Mouse (Mus musculus) hindbrain, postnatal 0 days (tissue): ENCODE results near the gene Ctnnd1. TPM values are rescaled to one million over a fixed set of nuclear protein-coding genes. Genes with fewer than 3 reads are reported as not detected.
A peak's percentile ranks its signal among the peaks of the same experiment; 100 is the strongest.

ENCODE experiments used
- ATAC-seq: fragments of 200-750 bp; cut with Nextera tagmentation; 2 replicates; pipeline ENCODE4 v1.8.0; 2017; ENCODE audit warnings: mild to moderate bottlenecking, moderate TSS enrichment, moderate library complexity
- DNase-seq: peaks from one replicate; pipeline ENCODE4 v3.0.0-alpha.2; 2015; ENCODE audit warnings: low spot score
- H3K27ac ChIP-seq: fragments of 300-500 bp; sonication (generic); 2 replicates; pipeline ENCODE4 v1.5.1; 2014; ENCODE audit warnings: mild to moderate bottlenecking
- H3K27me3 ChIP-seq: fragments of 300-500 bp; sonication (generic); 2 replicates; pipeline ENCODE4 v1.6.1; 2014; ENCODE audit warnings: low read length, mixed read lengths; ENCODE audit not compliant: insufficient read depth
- H3K36me3 ChIP-seq: fragments of 300-500 bp; sonication (generic); 2 replicates; pipeline ENCODE4 v1.6.1; 2014; ENCODE audit warnings: low read length, mixed read lengths; ENCODE audit not compliant: insufficient read depth
- H3K4me1 ChIP-seq: fragments of 300-500 bp; sonication (generic); 2 replicates; pipeline ENCODE4 v1.6.1; 2014; ENCODE audit warnings: antibody characterized with exemption, low read length, mixed read lengths; ENCODE audit not compliant: insufficient read depth
- H3K4me2 ChIP-seq: fragments of 300-500 bp; sonication (generic); 2 replicates; pipeline ENCODE4 v1.6.1; 2014; ENCODE audit warnings: low read depth, mild to moderate bottlenecking, low read length, moderate library complexity, mixed read lengths
- H3K4me3 ChIP-seq: fragments of 300-500 bp; sonication (generic); 2 replicates; pipeline ENCODE4 v1.5.1; 2014; ENCODE audit warnings: low read length
- H3K9ac ChIP-seq: fragments of 300-500 bp; sonication (generic); replicated peaks from 2 replicates; pipeline ENCODE4 v1.6.1; 2014; ENCODE audit warnings: mild to moderate bottlenecking, low read length, moderate library complexity, mixed read lengths
- H3K9me3 ChIP-seq: fragments of 300-500 bp; sonication (generic); 2 replicates; pipeline ENCODE4 v1.6.1; 2016; ENCODE audit warnings: low read length, mixed read lengths
- CTCF ChIP-seq: IDR thresholded peaks from 2 replicates; pipeline ENCODE4 v1.5.1; 2016; ENCODE audit warnings: antibody characterized with exemption, control low read depth, low read depth
- WGBS: fragments of 180-500 bp; shearing (Covaris S2); extraction: QIAGEN DNeasy Blood & Tissue Kit; methylation state at CpG from one replicate; pipeline ENCODE4 v1.1.7; 2014; 5-methylcytosine and 5-hydroxymethylcytosine counted together
- polyA plus RNA-seq: library from polyadenylated mRNA; unstranded; fragments of >200 nt; fragmentation: Nextera tagmentation; extraction: Ambion mirVana; gene quantifications from 2 replicates; pipeline ENCODE4 v1.2.1, GENCODE M21; 2015
- total RNA-seq: library from RNA; depleted of rRNA; stranded (reverse); fragments of >200 nt; gene quantifications from 2 replicates; pipeline ENCODE4 v1.2.3, GENCODE M21; 2014; rRNA removed

The Ctnnd1 gene
- total and polyA plus RNA-seq, 2 experiments from 2014 or later, result 15.8 to 75.7 TPM

GRCm38 (mm10) chr2:84582286-84582685 is 68.3 kb downstream of the Ctnnd1 start:
- WGBS, result 87% methylated on average over 5 of the region's 5 CpGs
- Histone ChIP-seq H3K9me3 (no peaks in the 10 kb centered on the region), H3K4me1 (no peaks in the 10 kb centered on the region), H3K36me3 (no peaks in the 10 kb centered on the region), H3K4me2 (no peak overlapping the region), H3K27ac (no peak overlapping the region), H3K4me3 (no peak overlapping the region), H3K9ac (no peak overlapping the region), H3K27me3 (no peaks in the 10 kb centered on the region)
- DNase-seq (no peak), ATAC-seq (no peak)
- TF ChIP-seq CTCF, result no peak

GRCm38 (mm10) chr2:84581208-84581607 is 69.4 kb downstream of the Ctnnd1 start:
- Histone ChIP-seq H3K27ac (no peak overlapping the region), H3K4me3 (no peak overlapping the region), H3K27me3 (no peaks in the 10 kb centered on the region), H3K36me3 (no peaks in the 10 kb centered on the region), H3K4me1 (no peaks in the 10 kb centered on the region), H3K9ac (no peak overlapping the region), H3K4me2 (no peak overlapping the region), H3K9me3 (no peaks in the 10 kb centered on the region)
- WGBS, result 94% methylated on average over 2 of the region's 3 CpGs
- peak; percentile 34 for TF ChIP-seq CTCF
- ATAC-seq (no peak), DNase-seq (no peak)

- Histone ChIP-seq H3K9ac (no peak overlapping the region), H3K27me3 (no peaks in the 10 kb centered on the region), H3K4me2 (no peak overlapping the region), H3K27ac (no peak overlapping the region), H3K9me3 (no peaks in the 10 kb centered on the region), H3K36me3 (no peaks in the 10 kb centered on the region), H3K4me1 (no peaks in the 10 kb centered on the region), H3K4me3 (no peak overlapping the region)
- TF ChIP-seq CTCF, result no peak
- ATAC-seq, result no peak
- WGBS, result 89% methylated on average over 2 of the region's 2 CpGs
- no peak for DNase-seq
Measured at GRCm38 (mm10) chr2:84579311-84579710, 71.3 kb downstream of the Ctnnd1 start.

- WGBS, result 97% methylated on average over 4 of the region's 4 CpGs
- DNase-seq, result no peak
- Histone ChIP-seq H3K36me3 (no peaks in the 10 kb centered on the region), H3K9ac (no peak overlapping the region), H3K4me2 (no peak overlapping the region), H3K27me3 (no peaks in the 10 kb centered on the region), H3K4me1 (no peaks in the 10 kb centered on the region), H3K27ac (no peak overlapping the region), H3K4me3 (no peak overlapping the region), H3K9me3 (no peaks in the 10 kb centered on the region)
- no peak for ATAC-seq
- TF ChIP-seq CTCF, result no peak
Measured at GRCm38 (mm10) chr2:84574130-84574529, 76.4 kb downstream of the Ctnnd1 start.

- peak; percentile 15 for DNase-seq
- H3K4me2 ChIP-seq, result peak overlapping the region; percentile 45
- peak; percentile 50 for TF ChIP-seq CTCF
- 34% methylated on average over 10 of the region's 10 CpGs for WGBS
- no peaks in the 10 kb centered on the region for H3K9me3 ChIP-seq
- H3K4me1 ChIP-seq, result no peaks in the 10 kb centered on the region
- peak overlapping the region; percentile 11 for H3K4me3 ChIP-seq
- H3K27me3 ChIP-seq, result no peaks in the 10 kb centered on the region
- no peak for ATAC-seq
- H3K9ac ChIP-seq, result no peak overlapping the region
- H3K27ac ChIP-seq, result no peak overlapping the region
- H3K36me3 ChIP-seq, result no peaks in the 10 kb centered on the region
Measured at GRCm38 (mm10) chr2:84556888-84557514, 93.6 kb downstream of the Ctnnd1 start.

- Histone ChIP-seq H3K4me3 (no peak overlapping the region), H3K9ac (no peak overlapping the region), H3K4me1 (no peaks in the 10 kb centered on the region), H3K36me3 (no peaks in the 10 kb centered on the region), H3K4me2 (no peak overlapping the region), H3K9me3 (no peaks in the 10 kb centered on the region), H3K27me3 (no peaks in the 10 kb centered on the region), H3K27ac (no peak overlapping the region)
- no peak for TF ChIP-seq CTCF
- DNase-seq (no peak), ATAC-seq (peak; percentile 58)
- WGBS, result 69% methylated on average over 10 of the region's 10 CpGs
Measured at GRCm38 (mm10) chr2:84551390-84552100, 99.0 kb downstream of the Ctnnd1 start.

Other genes with a start within 250 kb of the Ctnnd1 start
- 19.8 and 31.9 TPM in 2 replicates for gene Calcrl, start 225.4 kb downstream of the Ctnnd1 start, total RNA-seq
- 12.0 and 16.8 TPM in 2 replicates for gene Calcrl, start 225.4 kb downstream of the Ctnnd1 start, polyA plus RNA-seq
- 9.5 and 10.7 TPM in 2 replicates for gene Tfpi, start 174.0 kb downstream of the Ctnnd1 start, total RNA-seq
- gene Tfpi, start 174.0 kb downstream of the Ctnnd1 start, polyA plus RNA-seq, result 13.1 and 15.3 TPM in 2 replicates
- gene Btbd18, start 8.3 kb upstream of the Ctnnd1 start, total RNA-seq, result not detected in 2 replicates
- gene Btbd18, start 8.3 kb upstream of the Ctnnd1 start, polyA plus RNA-seq, result 0.50 and 0.68 TPM in 2 replicates
- gene Selenoh, start 20.0 kb upstream of the Ctnnd1 start, total RNA-seq, result 271 and 302 TPM in 2 replicates
- gene Selenoh, start 20.0 kb upstream of the Ctnnd1 start, polyA plus RNA-seq, result 247 and 248 TPM in 2 replicates
- not detected in 2 replicates for gene Gm28635, start 27.3 kb upstream of the Ctnnd1 start, total RNA-seq
- gene Gm28635, start 27.3 kb upstream of the Ctnnd1 start, polyA plus RNA-seq, result not detected in 2 replicates
- 31.4 and 31.6 TPM in 2 replicates for gene Med19, start 27.6 kb upstream of the Ctnnd1 start, total RNA-seq
- gene Med19, start 27.6 kb upstream of the Ctnnd1 start, polyA plus RNA-seq, result 47.4 and 47.5 TPM in 2 replicates
- 133 and 150 TPM in 2 replicates for gene Tmx2, start 28.4 kb upstream of the Ctnnd1 start, total RNA-seq
- 342 and 347 TPM in 2 replicates for gene Tmx2, start 28.4 kb upstream of the Ctnnd1 start, polyA plus RNA-seq
- gene Zdhhc5, start 64.4 kb upstream of the Ctnnd1 start, total RNA-seq, result 38.2 and 41.3 TPM in 2 replicates
- gene Zdhhc5, start 64.4 kb upstream of the Ctnnd1 start, polyA plus RNA-seq, result 14.6 and 16.8 TPM in 2 replicates
- 6.3 and 14.3 TPM in 2 replicates for gene Clp1, start 76.6 kb upstream of the Ctnnd1 start, total RNA-seq
- 11.2 and 12.0 TPM in 2 replicates for gene Clp1, start 76.6 kb upstream of the Ctnnd1 start, polyA plus RNA-seq
- 10.0 and 16.8 TPM in 2 replicates for gene Ypel4, start 83.3 kb upstream of the Ctnnd1 start, total RNA-seq
- gene Ypel4, start 83.3 kb upstream of the Ctnnd1 start, polyA plus RNA-seq, result 12.3 and 13.1 TPM in 2 replicates
- 2.9 and 4.3 TPM in 2 replicates for gene Gm19426, start 92.9 kb upstream of the Ctnnd1 start, total RNA-seq
- gene Gm19426, start 92.9 kb upstream of the Ctnnd1 start, polyA plus RNA-seq, result 3.8 and 6.1 TPM in 2 replicates
- gene Serping1, start 124.7 kb upstream of the Ctnnd1 start, total RNA-seq, result 28.5 and 36.5 TPM in 2 replicates
- gene Serping1, start 124.7 kb upstream of the Ctnnd1 start, polyA plus RNA-seq, result 40.9 and 46.5 TPM in 2 replicates
- 12.8 and 22.6 TPM in 2 replicates for gene Ube2l6, start 148.1 kb upstream of the Ctnnd1 start, total RNA-seq
- 16.8 and 17.7 TPM in 2 replicates for gene Ube2l6, start 148.1 kb upstream of the Ctnnd1 start, polyA plus RNA-seq
- 0.75 TPM in 1 of 2 replicates, not detected in the other for gene Smtnl1, start 171.9 kb upstream of the Ctnnd1 start, total RNA-seq
- gene Smtnl1, start 171.9 kb upstream of the Ctnnd1 start, polyA plus RNA-seq, result not detected in 2 replicates
- 44.5 and 57.3 TPM in 2 replicates for gene Timm10, start 176.2 kb upstream of the Ctnnd1 start, total RNA-seq
- 82.5 and 91.7 TPM in 2 replicates for gene Timm10, start 176.2 kb upstream of the Ctnnd1 start, polyA plus RNA-seq
- gene Slc43a1, start 188.1 kb upstream of the Ctnnd1 start, total RNA-seq, result 5.8 and 9.3 TPM in 2 replicates
- 1.3 and 1.5 TPM in 2 replicates for gene Slc43a1, start 188.1 kb upstream of the Ctnnd1 start, polyA plus RNA-seq
- gene Rtn4rl2, start 235.9 kb upstream of the Ctnnd1 start, total RNA-seq, result 10.1 and 12.2 TPM in 2 replicates
- 4.2 and 4.3 TPM in 2 replicates for gene Rtn4rl2, start 235.9 kb upstream of the Ctnnd1 start, polyA plus RNA-seq